Mouse (Mus musculus): ENCODE measurements around the gene Vps8. TPM values are rescaled to one million over a fixed set of nuclear protein-coding genes. Genes with fewer than 3 reads are reported as not detected.

Vps8 gene
- polyA plus RNA-seq, 1 experiment from 2014 or later: 14.2 TPM

- Histone ChIP-seq H3K4me3 (ENCODE audit: low read length) (no peak overlapping the region), H3K4me2 (replicated peaks; ENCODE audit: low read depth, low read length) (no peak overlapping the region), H3K9me3 (ENCODE audit: control insufficient read depth, low read length) (no peaks in the 10 kb centered on the region), H3K36me3 (ENCODE audit: control insufficient read depth, insufficient read depth, low read length) (no peaks in the 10 kb centered on the region), H3K9ac (ENCODE audit: low read depth, low read length) (no peak overlapping the region), H3K4me1 (ENCODE audit: control insufficient read depth, insufficient read depth, low read length) (0 out of 2 replicates have a peak, but pooled peaks cover 5% of the 10 kb centered on the region), H3K27me3 (ENCODE audit: control insufficient read depth, insufficient read depth, low read length) (no peaks in the 10 kb centered on the region; the same call in 1 of the 2 replicates), H3K27ac (ENCODE audit: low read depth, low read length) (no peak overlapping the region)
- ATAC-seq (ENCODE audit: low FRiP score, low TSS enrichment): no peak
- 31% methylated on average over 8 of the region's 8 CpGs for WGBS
Measured at GRCm38 (mm10) chr16:21398345-21399051, 24.4 kb upstream of the Vps8 start.

DNA sequence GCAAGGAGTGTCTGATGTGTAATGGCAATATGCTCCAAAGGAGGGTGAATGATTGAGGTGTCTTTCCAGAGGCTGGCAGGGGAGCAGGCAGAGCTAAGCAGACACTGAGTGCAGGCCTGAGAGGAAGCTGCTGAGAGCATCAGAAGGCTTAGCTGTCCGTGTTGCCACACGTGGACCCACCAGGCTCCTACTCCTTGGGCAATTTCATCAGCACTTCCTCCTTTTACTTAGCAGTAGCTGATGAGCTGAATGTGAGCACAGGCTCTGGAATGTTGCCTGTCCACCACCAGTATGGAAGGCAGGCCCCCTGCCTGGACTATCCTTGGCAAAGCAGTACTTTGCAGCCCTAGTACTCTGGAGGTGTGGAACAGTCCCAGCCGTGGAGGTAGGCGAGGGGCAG, 23.0 kb upstream of the Vps8 start:
- H3K9me3 ChIP-seq (ENCODE audit: control insufficient read depth, low read length): no peaks in the 10 kb centered on the region
- 82% methylated on average over 4 of the region's 4 CpGs for WGBS
- H3K36me3 ChIP-seq (ENCODE audit: control insufficient read depth, insufficient read depth, low read length): no peaks in the 10 kb centered on the region
- H3K4me1 ChIP-seq (ENCODE audit: control insufficient read depth, insufficient read depth, low read length): 0 out of 2 replicates have a peak, but pooled peaks cover 7% of the 10 kb centered on the region
- ATAC-seq (ENCODE audit: low FRiP score, low TSS enrichment): no peak
- no peak overlapping the region for H3K4me3 ChIP-seq (ENCODE audit: low read length)
- no peak overlapping the region for H3K9ac ChIP-seq (ENCODE audit: low read depth, low read length)
- H3K4me2 ChIP-seq (replicated peaks; ENCODE audit: low read depth, low read length): no peak overlapping the region
- no peak overlapping the region for H3K27ac ChIP-seq (ENCODE audit: low read depth, low read length)
- H3K27me3 ChIP-seq (ENCODE audit: control insufficient read depth, insufficient read depth, low read length): no peaks in the 10 kb centered on the region; the same call in 1 of the 2 replicates

GRCm38 (mm10) chr16:21402068-21402467, 20.9 kb upstream of the Vps8 start:
- Histone ChIP-seq H3K27me3 (ENCODE audit: control insufficient read depth, insufficient read depth, low read length) (no peaks in the 10 kb centered on the region; the same call in 1 of the 2 replicates), H3K9ac (ENCODE audit: low read depth, low read length) (no peak overlapping the region), H3K4me1 (ENCODE audit: control insufficient read depth, insufficient read depth, low read length) (peaks cover 11% of the 10 kb centered on the region; the same call in 1 of the 2 replicates), H3K36me3 (ENCODE audit: control insufficient read depth, insufficient read depth, low read length) (no peaks in the 10 kb centered on the region), H3K4me2 (replicated peaks; ENCODE audit: low read depth, low read length) (peak overlapping the region; percentile 19; the same call in 1 of the 2 replicates), H3K9me3 (ENCODE audit: control insufficient read depth, low read length) (no peaks in the 10 kb centered on the region), H3K27ac (ENCODE audit: low read depth, low read length) (no peak overlapping the region), H3K4me3 (ENCODE audit: low read length) (no peak overlapping the region)
- WGBS: 31% methylated on average over 17 of the region's 17 CpGs
- peak; percentile 30 for ATAC-seq (ENCODE audit: low FRiP score, low TSS enrichment)

DNA sequence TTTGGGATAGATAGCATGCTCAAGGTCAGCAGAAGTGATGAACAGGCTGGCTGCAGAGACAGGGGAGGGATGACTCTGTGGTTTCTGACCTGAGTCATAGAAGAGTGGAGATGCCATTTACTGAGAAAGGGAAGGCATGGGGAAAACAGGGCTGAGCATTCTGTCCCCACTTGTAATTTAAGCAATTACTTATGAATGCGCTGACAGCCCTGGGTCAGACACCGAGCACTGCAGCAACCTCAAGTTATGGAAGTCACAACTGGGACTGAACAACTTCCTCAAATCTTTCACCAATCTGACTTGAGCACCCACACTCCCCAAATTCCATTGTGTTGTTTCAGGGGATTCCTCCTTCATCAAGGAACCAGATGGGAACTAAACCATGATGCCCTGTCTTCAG, 19.5 kb upstream of the Vps8 start:
- Histone ChIP-seq H3K4me1 (ENCODE audit: control insufficient read depth, insufficient read depth, low read length) (peaks cover 8% of the 10 kb centered on the region; the same call in 1 of the 2 replicates), H3K4me2 (replicated peaks; ENCODE audit: low read depth, low read length) (no peak overlapping the region), H3K4me3 (ENCODE audit: low read length) (no peak overlapping the region), H3K9ac (ENCODE audit: low read depth, low read length) (no peak overlapping the region), H3K9me3 (ENCODE audit: control insufficient read depth, low read length) (no peaks in the 10 kb centered on the region), H3K36me3 (ENCODE audit: control insufficient read depth, insufficient read depth, low read length) (no peaks in the 10 kb centered on the region), H3K27ac (ENCODE audit: low read depth, low read length) (no peak overlapping the region), H3K27me3 (ENCODE audit: control insufficient read depth, insufficient read depth, low read length) (no peaks in the 10 kb centered on the region; the same call in 1 of the 2 replicates)
- 70% methylated on average over 2 of the region's 2 CpGs for WGBS
- ATAC-seq (ENCODE audit: low FRiP score, low TSS enrichment): no peak

DNA sequence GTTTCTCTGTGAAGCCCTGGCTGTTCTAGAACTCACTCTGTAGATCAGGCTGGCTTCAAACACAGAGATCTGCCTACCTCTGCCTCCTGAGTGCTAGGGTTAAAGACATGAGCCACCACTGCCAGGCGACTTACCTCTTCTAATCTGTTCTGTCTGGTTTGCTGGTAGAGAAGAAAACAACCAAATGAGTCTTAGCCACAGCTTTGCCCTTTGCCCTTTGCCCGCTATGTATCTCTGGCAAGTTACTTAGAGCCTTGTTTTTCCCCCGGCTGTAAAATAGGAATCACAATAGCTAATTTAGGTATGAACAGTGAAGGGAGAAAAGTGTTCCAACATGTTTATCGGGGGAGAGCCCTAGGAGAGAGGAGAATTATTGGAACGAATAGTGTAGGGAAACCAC, 18.3 kb upstream of the Vps8 start:
- H3K9ac ChIP-seq (ENCODE audit: low read depth, low read length): no peak overlapping the region
- WGBS: 55% methylated on average over 5 of the region's 5 CpGs
- no peaks in the 10 kb centered on the region for H3K36me3 ChIP-seq (ENCODE audit: control insufficient read depth, insufficient read depth, low read length)
- no peaks in the 10 kb centered on the region; the same call in 1 of the 2 replicates for H3K27me3 ChIP-seq (ENCODE audit: control insufficient read depth, insufficient read depth, low read length)
- no peak overlapping the region for H3K4me3 ChIP-seq (ENCODE audit: low read length)
- ATAC-seq (ENCODE audit: low FRiP score, low TSS enrichment): no peak
- H3K4me1 ChIP-seq (ENCODE audit: control insufficient read depth, insufficient read depth, low read length): peaks cover 6% of the 10 kb centered on the region; the same call in 1 of the 2 replicates
- no peak overlapping the region for H3K27ac ChIP-seq (ENCODE audit: low read depth, low read length)
- H3K9me3 ChIP-seq (ENCODE audit: control insufficient read depth, low read length): no peaks in the 10 kb centered on the region
- H3K4me2 ChIP-seq (replicated peaks; ENCODE audit: low read depth, low read length): no peak overlapping the region

- WGBS: 50% methylated on average over 6 of the region's 6 CpGs
Measured at GRCm38 (mm10) chr16:21405224-21405969, 17.5 kb upstream of the Vps8 start.

DNA sequence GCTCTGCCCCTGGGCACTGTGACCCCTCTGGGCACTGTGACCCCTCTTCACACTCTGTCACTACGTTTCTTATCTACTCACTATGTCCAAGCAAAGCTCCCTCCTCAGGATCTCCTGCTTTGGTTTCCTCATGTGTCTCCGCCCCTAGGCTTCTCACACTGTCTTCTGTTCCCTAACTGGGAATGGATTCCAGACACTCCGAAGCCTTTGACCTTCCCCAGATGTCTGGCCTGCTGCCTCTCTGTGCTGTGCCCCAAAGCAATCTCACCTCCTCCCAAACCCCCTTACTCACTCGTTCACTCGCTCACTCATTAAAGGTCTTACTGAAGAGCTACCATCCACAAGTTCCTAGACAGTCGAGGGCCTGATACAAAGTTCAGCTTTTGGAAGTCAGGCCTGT, 16.8 kb upstream of the Vps8 start:
- Histone ChIP-seq H3K4me3 (ENCODE audit: low read length) (no peak overlapping the region), H3K9ac (ENCODE audit: low read depth, low read length) (no peak overlapping the region), H3K4me2 (replicated peaks; ENCODE audit: low read depth, low read length) (no peak overlapping the region), H3K4me1 (ENCODE audit: control insufficient read depth, insufficient read depth, low read length) (peaks cover 6% of the 10 kb centered on the region; the same call in 1 of the 2 replicates), H3K27ac (ENCODE audit: low read depth, low read length) (no peak overlapping the region), H3K27me3 (ENCODE audit: control insufficient read depth, insufficient read depth, low read length) (no peaks in the 10 kb centered on the region; the same call in 1 of the 2 replicates), H3K36me3 (ENCODE audit: control insufficient read depth, insufficient read depth, low read length) (no peaks in the 10 kb centered on the region), H3K9me3 (ENCODE audit: control insufficient read depth, low read length) (no peaks in the 10 kb centered on the region)
- no peak for ATAC-seq (ENCODE audit: low FRiP score, low TSS enrichment)
- WGBS: 59% methylated on average over 6 of the region's 6 CpGs

More at GRCm38 (mm10) chr16:21405224-21405969, 17.5 kb upstream of the Vps8 start:
- H3K36me3 ChIP-seq (ENCODE audit: control insufficient read depth, insufficient read depth, low read length): no peaks in the 10 kb centered on the region
- H3K27ac ChIP-seq (ENCODE audit: low read depth, low read length): no peak overlapping the region
- 0 out of 2 replicates have a peak, but pooled peaks have one; percentile 43 for ATAC-seq (ENCODE audit: low FRiP score, low TSS enrichment)
- no peak overlapping the region for H3K4me3 ChIP-seq (ENCODE audit: low read length)
- peaks cover 6% of the 10 kb centered on the region; the same call in 1 of the 2 replicates for H3K4me1 ChIP-seq (ENCODE audit: control insufficient read depth, insufficient read depth, low read length)
- no peak overlapping the region for H3K4me2 ChIP-seq (replicated peaks; ENCODE audit: low read depth, low read length)
- H3K9me3 ChIP-seq (ENCODE audit: control insufficient read depth, low read length): no peaks in the 10 kb centered on the region
- H3K27me3 ChIP-seq (ENCODE audit: control insufficient read depth, insufficient read depth, low read length): no peaks in the 10 kb centered on the region; the same call in 1 of the 2 replicates
- no peak overlapping the region for H3K9ac ChIP-seq (ENCODE audit: low read depth, low read length)

DNA sequence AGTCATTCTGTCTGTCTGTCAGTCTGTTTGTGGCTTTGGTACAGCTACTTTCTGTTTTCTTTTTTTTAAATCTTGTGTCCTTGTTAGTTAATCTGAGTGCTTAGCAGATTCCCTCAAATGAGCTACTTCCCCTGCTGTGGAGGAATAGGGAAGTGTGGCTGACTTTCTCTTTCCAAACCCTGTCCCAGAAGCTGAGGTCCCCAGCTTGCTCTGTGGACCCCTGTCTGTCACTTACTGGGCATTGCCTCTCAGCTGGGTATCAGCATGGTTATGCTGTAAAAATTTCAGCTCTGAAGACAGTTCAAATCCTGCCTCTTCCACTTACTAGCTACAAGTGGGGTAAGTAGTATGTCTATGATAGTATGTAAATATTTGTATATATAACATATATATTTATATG, 11.1 kb upstream of the Vps8 start:
- H3K4me1 ChIP-seq (ENCODE audit: control insufficient read depth, insufficient read depth, low read length): no peaks in the 10 kb centered on the region
- H3K27me3 ChIP-seq (ENCODE audit: control insufficient read depth, insufficient read depth, low read length): no peaks in the 10 kb centered on the region
- no peak overlapping the region for H3K9ac ChIP-seq (ENCODE audit: low read depth, low read length)
- no peak overlapping the region for H3K4me3 ChIP-seq (ENCODE audit: low read length)
- no peak overlapping the region for H3K27ac ChIP-seq (ENCODE audit: low read depth, low read length)
- no peaks in the 10 kb centered on the region for H3K36me3 ChIP-seq (ENCODE audit: control insufficient read depth, insufficient read depth, low read length)
- ATAC-seq (ENCODE audit: low FRiP score, low TSS enrichment): no peak
- H3K9me3 ChIP-seq (ENCODE audit: control insufficient read depth, low read length): no peaks in the 10 kb centered on the region
- H3K4me2 ChIP-seq (replicated peaks; ENCODE audit: low read depth, low read length): no peak overlapping the region

GRCm38 (mm10) chr16:21412593-21413047, 10.3 kb upstream of the Vps8 start:
- Histone ChIP-seq H3K27ac (ENCODE audit: low read depth, low read length) (no peak overlapping the region), H3K9me3 (ENCODE audit: control insufficient read depth, low read length) (no peaks in the 10 kb centered on the region), H3K36me3 (ENCODE audit: control insufficient read depth, insufficient read depth, low read length) (no peaks in the 10 kb centered on the region), H3K4me3 (ENCODE audit: low read length) (no peak overlapping the region), H3K9ac (ENCODE audit: low read depth, low read length) (no peak overlapping the region), H3K4me1 (ENCODE audit: control insufficient read depth, insufficient read depth, low read length) (no peaks in the 10 kb centered on the region), H3K4me2 (replicated peaks; ENCODE audit: low read depth, low read length) (no peak overlapping the region), H3K27me3 (ENCODE audit: control insufficient read depth, insufficient read depth, low read length) (no peaks in the 10 kb centered on the region)
- ATAC-seq (ENCODE audit: low FRiP score, low TSS enrichment): peak; percentile 78
- WGBS: 21% methylated on average over 8 of the region's 8 CpGs

All from kidney, embryonic 14.5 days (tissue).